Mouse (Mus musculus) adrenal gland, postnatal 14 days (tissue): Measurements from ENCODE around the gene Ptpre. TPM values are rescaled to one million over a fixed set of nuclear protein-coding genes. Genes with fewer than 3 reads are reported as not detected.

Experiments
- DNase-seq: peaks from one replicate; pipeline ENCODE4 v3.0.0; 2021; ENCODE audit warnings: mixed read lengths
- microRNA-seq, 2 experiments: library from miRNA; unstranded; fragments of <30 nt; microRNA quantifications; one replicate each; pipeline ENCODE4 v1.2.0; 2021
- total RNA-seq: library from RNA; stranded (reverse); gene quantifications from 2 replicates; pipeline ENCODE4 v1.2.3, GENCODE M21; 2021

Ptpre gene
- total RNA-seq, 1 experiment from 2014 or later, result 4.4 TPM

- DNase-seq, result no peak
Measured at GRCm38 (mm10) chr7:135723672-135724341, 186.5 kb downstream of the Ptpre start.

GRCm38 (mm10) chr7:135726707-135727106 is 189.4 kb downstream of the Ptpre start:
- no peak for DNase-seq

- no peak for DNase-seq
Measured at GRCm38 (mm10) chr7:135728038-135728437, 190.8 kb downstream of the Ptpre start.

GRCm38 (mm10) chr7:135734379-135734778 is 197.1 kb downstream of the Ptpre start:
- no peak for DNase-seq

GRCm38 (mm10) chr7:135734911-135735646 is 197.8 kb downstream of the Ptpre start:
- DNase-seq, result no peak

Small RNAs within 50 kb of the gene (microRNA-seq; reads per million reads assigned to microRNA genes)
- 0 reads per million in 2 experiments for gene Mir1962

Other genes with a start within 250 kb of the Ptpre start
- gene Foxi2, start 127.2 kb upstream of the Ptpre start, total RNA-seq, result not detected in 2 replicates
- not detected in 2 replicates for gene Clrn3, start 8.8 kb upstream of the Ptpre start, total RNA-seq
- gene Mki67, start 178.9 kb downstream of the Ptpre start, total RNA-seq, result 36.7 and 47.4 TPM in 2 replicates